Mouse (Mus musculus) embryonic fibroblast, embryonic 13.5 days (primary cell): ENCODE data around the gene Ctsf. TPM values are rescaled to one million over a fixed set of nuclear protein-coding genes. Genes with fewer than 3 reads are reported as not detected.
A peak's percentile ranks its signal among the peaks of the same experiment; 100 is the strongest.

ENCODE experiments used
- H3K27ac ChIP-seq: 2 replicates; pipeline ENCODE4 v1.5.1; 2012; ENCODE audit warnings: low read length, control low read depth, inconsistent platforms; ENCODE audit not compliant: insufficient read depth
- H3K4me1 ChIP-seq: 2 replicates; pipeline ENCODE4 v1.6.1; 2011; ENCODE audit warnings: low read length; ENCODE audit not compliant: control insufficient read depth, insufficient read depth
- H3K4me3 ChIP-seq: 2 replicates; pipeline ENCODE4 v1.5.1; 2011; ENCODE audit warnings: mild to moderate bottlenecking, control low read depth, low read length; ENCODE audit not compliant: insufficient read depth
- CTCF ChIP-seq: IDR thresholded peaks from 2 replicates; pipeline ENCODE4 v1.5.1; 2011; ENCODE audit warnings: mild to moderate bottlenecking, control low read depth, low read length, moderate library complexity, borderline replicate concordance; ENCODE audit not compliant: insufficient read depth
- POLR2A ChIP-seq: IDR thresholded peaks from 2 replicates; pipeline ENCODE4 v1.6.1; 2011; ENCODE audit warnings: low read depth, mild to moderate bottlenecking, control low read depth, low read length, moderate library complexity
- polyA plus RNA-seq: library from polyadenylated mRNA; stranded (reverse); fragments of >200 nt; gene quantifications from 2 replicates; pipeline ENCODE4 v1.2.4, GENCODE M21; 2011; ENCODE audit warnings: low read depth; ENCODE audit not compliant: missing spikeins, insufficient read length

Gene Ctsf
- polyA plus RNA-seq, 1 experiment: 20.3 TPM

GRCm38 (mm10) chr19:4877785-4878184 lies 22.9 kb downstream of the Ctsf start, which contains the start of gene Actn3:
TSS of gene Actn3 (minus strand) at chr19:4877909.
- peak within 1 kb of the TSS; percentile 98 for H3K4me3 ChIP-seq
- no peaks in the 10 kb centered on the region for H3K4me1 ChIP-seq
- TF ChIP-seq CTCF: no peak
- 0 out of 2 replicates have a peak, but pooled peaks have one; percentile 51 for TF ChIP-seq POLR2A
- peak within 1 kb of the TSS; percentile 54 for H3K27ac ChIP-seq

GRCm38 (mm10) chr19:4878405-4879323 lies 23.7 kb downstream of the Ctsf start, which contains the start of gene Zdhhc24:
TSS of gene Zdhhc24 (plus strand) at chr19:4878668.
- H3K27ac ChIP-seq: peak within 1 kb of the TSS; percentile 54
- TF ChIP-seq CTCF: no peak
- TF ChIP-seq POLR2A: peak; percentile 64
- no peaks in the 10 kb centered on the region for H3K4me1 ChIP-seq
- peak within 1 kb of the TSS; percentile 98 for H3K4me3 ChIP-seq

- Histone ChIP-seq H3K4me1 (no peaks in the 10 kb centered on the region), H3K27ac (no peak overlapping the region), H3K4me3 (peak overlapping the region; percentile 98)
- no peak for TF ChIP-seq CTCF
- TF ChIP-seq POLR2A: no peak
Measured at GRCm38 (mm10) chr19:4879324-4879703, 24.4 kb downstream of the Ctsf start.

GRCm38 (mm10) chr19:4883961-4884360 lies 29.0 kb downstream of the Ctsf start:
- TF ChIP-seq POLR2A (no peak), CTCF (no peak)
- H3K4me1 ChIP-seq: no peaks in the 10 kb centered on the region
- H3K4me3 ChIP-seq: no peak overlapping the region
- no peak overlapping the region for H3K27ac ChIP-seq

- Histone ChIP-seq H3K4me1 (no peaks in the 10 kb centered on the region), H3K4me3 (no peak overlapping the region), H3K27ac (no peak overlapping the region)
- TF ChIP-seq CTCF (no peak), POLR2A (no peak)
Measured at GRCm38 (mm10) chr19:4889791-4890190, 34.9 kb downstream of the Ctsf start.

GRCm38 (mm10) chr19:4891798-4892197 lies 36.9 kb downstream of the Ctsf start:
- H3K4me3 ChIP-seq: no peak overlapping the region
- no peak overlapping the region for H3K27ac ChIP-seq
- no peak for TF ChIP-seq CTCF
- TF ChIP-seq POLR2A: no peak
- H3K4me1 ChIP-seq: no peaks in the 10 kb centered on the region

GRCm38 (mm10) chr19:4896780-4897520 lies 42.0 kb downstream of the Ctsf start:
- H3K4me1 ChIP-seq: no peaks in the 10 kb centered on the region
- no peak overlapping the region for H3K27ac ChIP-seq
- no peak overlapping the region for H3K4me3 ChIP-seq
- no peak for TF ChIP-seq POLR2A

GRCm38 (mm10) chr19:4898972-4899371 lies 44.0 kb downstream of the Ctsf start:
- no peak overlapping the region for H3K27ac ChIP-seq
- TF ChIP-seq CTCF (no peak), POLR2A (no peak)
- H3K4me1 ChIP-seq: no peaks in the 10 kb centered on the region
- no peak overlapping the region for H3K4me3 ChIP-seq

GRCm38 (mm10) chr19:4899888-4900287 lies 45.0 kb downstream of the Ctsf start:
- no peaks in the 10 kb centered on the region for H3K4me1 ChIP-seq
- H3K4me3 ChIP-seq: no peak overlapping the region
- H3K27ac ChIP-seq: no peak overlapping the region
- TF ChIP-seq POLR2A (no peak), CTCF (no peak)

GRCm38 (mm10) chr19:4905979-4906794 lies 51.3 kb downstream of the Ctsf start, which contains the start of gene Bbs1:
TSS of gene Bbs1 (minus strand) at chr19:4906628.
- Histone ChIP-seq H3K4me1 (no peaks in the 10 kb centered on the region), H3K4me3 (peak within 1 kb of the TSS; percentile 93), H3K27ac (no peak within 1 kb of the TSS)
- no peak for TF ChIP-seq CTCF
- peak; percentile 26; the same call in 1 of the 2 replicates for TF ChIP-seq POLR2A
